Mouse (Mus musculus): ENCODE data around the gene Med29.

Med29 gene

GRCm38 (mm10) chr7:28376011-28376771 is 16.3 kb downstream of the Med29 start:
- DNase-seq (ENCODE audit: low read depth), result peak; percentile 81

GRCm38 (mm10) chr7:28375176-28375921 is 17.2 kb downstream of the Med29 start:
- DNase-seq (ENCODE audit: low read depth), result peak; percentile 98

GRCm38 (mm10) chr7:28374647-28375046 is 17.9 kb downstream of the Med29 start:
- no peak for DNase-seq (ENCODE audit: low read depth)

- no peak for DNase-seq (ENCODE audit: low read depth)
Observed at GRCm38 (mm10) chr7:28373891-28374495, 18.5 kb downstream of the Med29 start.

- DNase-seq (ENCODE audit: low read depth), result peak; percentile 97
Observed at GRCm38 (mm10) chr7:28373131-28373581, 19.4 kb downstream of the Med29 start.

GRCm38 (mm10) chr7:28372251-28373108 is 20.0 kb downstream of the Med29 start, which contains the start of gene Plekhg2:
Gene Plekhg2, minus strand, starts transcription at chr7:28372599.
- DNase-seq (ENCODE audit: low read depth), result peak; percentile 100

GRCm38 (mm10) chr7:28371514-28371989 is 21.0 kb downstream of the Med29 start:
- peak; percentile 68 for DNase-seq (ENCODE audit: low read depth)

- DNase-seq (ENCODE audit: low read depth), result no peak
Observed at GRCm38 (mm10) chr7:28370977-28371513, 21.5 kb downstream of the Med29 start.

GRCm38 (mm10) chr7:28370051-28370450 is 22.5 kb downstream of the Med29 start:
- no peak for DNase-seq (ENCODE audit: low read depth)

GRCm38 (mm10) chr7:28368276-28368920 is 24.1 kb downstream of the Med29 start:
- no peak for DNase-seq (ENCODE audit: low read depth)

GRCm38 (mm10) chr7:28367663-28368275 is 24.7 kb downstream of the Med29 start:
- DNase-seq (ENCODE audit: low read depth), result no peak

GRCm38 (mm10) chr7:28362441-28363060 is 30.0 kb downstream of the Med29 start:
- DNase-seq (ENCODE audit: low read depth), result no peak

GRCm38 (mm10) chr7:28361647-28362341 is 30.7 kb downstream of the Med29 start:
- no peak for DNase-seq (ENCODE audit: low read depth)

GRCm38 (mm10) chr7:28360291-28360690 is 32.2 kb downstream of the Med29 start:
- no peak for DNase-seq (ENCODE audit: low read depth)

- no peak for DNase-seq (ENCODE audit: low read depth)
Observed at GRCm38 (mm10) chr7:28359854-28360253, 32.7 kb downstream of the Med29 start.

GRCm38 (mm10) chr7:28358431-28358830 is 34.1 kb downstream of the Med29 start:
- DNase-seq (ENCODE audit: low read depth), result no peak

- peak; percentile 60 for DNase-seq (ENCODE audit: low read depth)
Observed at GRCm38 (mm10) chr7:28357984-28358383, 34.5 kb downstream of the Med29 start.

- DNase-seq (ENCODE audit: low read depth), result peak; percentile 73
Observed at GRCm38 (mm10) chr7:28356981-28357380, 35.5 kb downstream of the Med29 start.

- no peak for DNase-seq (ENCODE audit: low read depth)
Observed at GRCm38 (mm10) chr7:28355221-28355620, 37.3 kb downstream of the Med29 start.

Data from NIH3T3 (cell line).